Mouse (Mus musculus): ENCODE measurements around the gene Ftl1. TPM values are rescaled to one million over a fixed set of nuclear protein-coding genes. Genes with fewer than 3 reads are reported as not detected.

Ftl1 gene
- polyA plus RNA-seq, 1 experiment: 2,336 TPM

DNA sequence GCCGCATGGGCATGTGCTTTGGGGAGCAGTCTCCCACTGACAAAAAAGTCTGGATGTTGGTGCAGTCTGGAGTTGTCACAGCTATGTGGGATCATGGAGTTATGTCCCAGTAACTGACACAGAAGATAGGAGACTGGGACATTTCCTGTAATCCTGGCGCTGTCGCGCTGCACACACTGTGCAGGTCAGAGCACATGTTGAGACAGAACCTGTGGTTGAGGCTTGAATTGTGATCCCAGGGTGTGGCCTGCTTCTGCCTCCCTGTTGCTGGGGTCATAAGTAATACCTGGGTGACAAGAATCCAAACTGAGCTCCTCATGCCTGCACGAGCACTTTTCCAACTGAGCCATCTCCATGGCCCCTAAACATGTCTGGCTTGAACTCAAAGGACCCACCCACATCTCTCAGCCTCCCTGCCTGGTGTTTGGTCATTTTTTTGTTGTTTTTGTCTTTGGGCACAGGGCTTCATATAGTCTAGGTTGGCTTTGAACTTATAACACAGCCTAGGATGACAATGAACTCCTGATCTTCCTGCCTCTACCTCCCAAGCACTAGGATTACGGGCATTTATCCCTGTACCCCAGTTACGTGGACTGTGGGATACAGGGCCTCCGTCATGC lies 32.7 kb upstream of the Ftl1 start:
- no peak overlapping the region for H3K4me3 ChIP-seq (ENCODE audit: low read depth, low read length)
- TF ChIP-seq POLR2A (IDR thresholded peaks at IDR 0.05; ENCODE audit: low read depth, low read length) (no peak), CTCF (IDR thresholded peaks at IDR 0.05; ENCODE audit: extremely low read depth, insufficient read length, insufficient replicate concordance, low read depth, low read length) (no peak)
- peaks cover 8% of the 10 kb centered on the region for H3K4me1 ChIP-seq (ENCODE audit: control insufficient read depth, insufficient read depth, insufficient read length, low read length)
- H3K36me3 ChIP-seq (ENCODE audit: control insufficient read depth, insufficient read depth, low read length): peaks cover 44% of the 10 kb centered on the region
- no peak overlapping the region for H3K27ac ChIP-seq (ENCODE audit: insufficient read depth, low read depth, low read length)
- no peaks in the 10 kb centered on the region for H3K27me3 ChIP-seq (ENCODE audit: control insufficient read depth, insufficient read depth, low read length)
- 94% methylated on average over 8 of the region's 8 CpGs for WGBS

GRCm38 (mm10) chr7:45491264-45491663 lies 31.6 kb upstream of the Ftl1 start:
- Histone ChIP-seq H3K4me3 (ENCODE audit: low read depth, low read length) (no peak overlapping the region), H3K36me3 (ENCODE audit: control insufficient read depth, insufficient read depth, low read length) (peaks cover 33% of the 10 kb centered on the region), H3K27me3 (ENCODE audit: control insufficient read depth, insufficient read depth, low read length) (no peaks in the 10 kb centered on the region), H3K27ac (ENCODE audit: insufficient read depth, low read depth, low read length) (0 out of 2 replicates have a peak overlapping the region, but pooled peaks have one; percentile 5), H3K4me1 (ENCODE audit: control insufficient read depth, insufficient read depth, insufficient read length, low read length) (peaks cover 8% of the 10 kb centered on the region)
- TF ChIP-seq POLR2A (IDR thresholded peaks at IDR 0.05; ENCODE audit: low read depth, low read length): no peak
- WGBS: 3% methylated on average over 3 of the region's 3 CpGs

GRCm38 (mm10) chr7:45490822-45491221 lies 31.1 kb upstream of the Ftl1 start:
- no peaks in the 10 kb centered on the region for H3K27me3 ChIP-seq (ENCODE audit: control insufficient read depth, insufficient read depth, low read length)
- H3K36me3 ChIP-seq (ENCODE audit: control insufficient read depth, insufficient read depth, low read length): peaks cover 29% of the 10 kb centered on the region
- H3K4me1 ChIP-seq (ENCODE audit: control insufficient read depth, insufficient read depth, insufficient read length, low read length): peaks cover 8% of the 10 kb centered on the region
- no peak overlapping the region for H3K4me3 ChIP-seq (ENCODE audit: low read depth, low read length)
- 57% methylated on average over 9 of the region's 9 CpGs for WGBS
- 0 out of 2 replicates have a peak overlapping the region, but pooled peaks have one; percentile 5 for H3K27ac ChIP-seq (ENCODE audit: insufficient read depth, low read depth, low read length)
- TF ChIP-seq POLR2A (IDR thresholded peaks at IDR 0.05; ENCODE audit: low read depth, low read length): no peak
- no peak for TF ChIP-seq CTCF (IDR thresholded peaks at IDR 0.05; ENCODE audit: extremely low read depth, insufficient read length, insufficient replicate concordance, low read depth, low read length)

DNA sequence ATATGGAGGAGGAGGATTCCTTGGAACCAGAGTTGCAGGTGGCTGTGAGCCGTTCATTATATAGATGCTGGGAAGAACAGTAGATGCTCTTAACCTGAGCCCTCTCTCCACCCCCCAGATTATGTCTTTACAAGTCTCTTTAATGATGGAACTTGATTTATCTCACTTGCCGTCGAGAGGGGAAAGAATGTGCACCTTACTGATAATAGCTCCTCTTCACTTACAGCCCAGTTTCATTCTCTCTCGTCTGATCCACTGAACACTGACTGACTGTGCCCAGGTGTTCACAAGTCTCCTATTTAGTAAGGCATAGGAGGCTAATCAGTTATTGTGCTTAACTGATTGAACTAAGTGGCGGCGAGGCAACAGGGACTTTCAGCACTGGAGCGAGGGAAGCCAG lies 29.9 kb upstream of the Ftl1 start:
- H3K4me1 ChIP-seq (ENCODE audit: control insufficient read depth, insufficient read depth, insufficient read length, low read length): peaks cover 8% of the 10 kb centered on the region
- H3K4me3 ChIP-seq (ENCODE audit: low read depth, low read length): no peak overlapping the region
- H3K36me3 ChIP-seq (ENCODE audit: control insufficient read depth, insufficient read depth, low read length): peaks cover 17% of the 10 kb centered on the region
- TF ChIP-seq POLR2A (IDR thresholded peaks at IDR 0.05; ENCODE audit: low read depth, low read length): no peak
- WGBS: 82% methylated on average over 7 of the region's 7 CpGs
- H3K27ac ChIP-seq (ENCODE audit: insufficient read depth, low read depth, low read length): no peak overlapping the region
- no peaks in the 10 kb centered on the region for H3K27me3 ChIP-seq (ENCODE audit: control insufficient read depth, insufficient read depth, low read length)

- TF ChIP-seq POLR2A (IDR thresholded peaks at IDR 0.05; ENCODE audit: low read depth, low read length) (no peak; the same call in 1 of the 2 replicates), CTCF (IDR thresholded peaks at IDR 0.05; ENCODE audit: extremely low read depth, insufficient read length, insufficient replicate concordance, low read depth, low read length) (no peak)
- Histone ChIP-seq H3K27me3 (ENCODE audit: control insufficient read depth, insufficient read depth, low read length) (no peaks in the 10 kb centered on the region), H3K4me1 (ENCODE audit: control insufficient read depth, insufficient read depth, insufficient read length, low read length) (peaks cover 8% of the 10 kb centered on the region), H3K27ac (ENCODE audit: insufficient read depth, low read depth, low read length) (peak within 1 kb of the TSS; percentile 43; the same call in 1 of the 2 replicates), H3K36me3 (ENCODE audit: control insufficient read depth, insufficient read depth, low read length) (peaks cover 7% of the 10 kb centered on the region), H3K4me3 (ENCODE audit: low read depth, low read length) (peak within 1 kb of the TSS; percentile 80)
- WGBS: 14% methylated on average over 38 of the region's 38 CpGs
Measured at GRCm38 (mm10) chr7:45488293-45489204, 28.9 kb upstream of the Ftl1 start, which contains the start of gene Dhdh. Gene Dhdh, minus strand, starts transcription at chr7:45488805.

GRCm38 (mm10) chr7:45487861-45488292 lies 28.2 kb upstream of the Ftl1 start:
- Histone ChIP-seq H3K27ac (ENCODE audit: insufficient read depth, low read depth, low read length) (no peak overlapping the region), H3K27me3 (ENCODE audit: control insufficient read depth, insufficient read depth, low read length) (no peaks in the 10 kb centered on the region), H3K36me3 (ENCODE audit: control insufficient read depth, insufficient read depth, low read length) (peaks cover 1% of the 10 kb centered on the region; the same call in 1 of the 2 replicates), H3K4me3 (ENCODE audit: low read depth, low read length) (no peak overlapping the region), H3K4me1 (ENCODE audit: control insufficient read depth, insufficient read depth, insufficient read length, low read length) (peaks cover 8% of the 10 kb centered on the region)
- TF ChIP-seq POLR2A (IDR thresholded peaks at IDR 0.05; ENCODE audit: low read depth, low read length) (no peak), CTCF (IDR thresholded peaks at IDR 0.05; ENCODE audit: extremely low read depth, insufficient read length, insufficient replicate concordance, low read depth, low read length) (no peak)
- 75% methylated on average over 11 of the region's 11 CpGs for WGBS

DNA sequence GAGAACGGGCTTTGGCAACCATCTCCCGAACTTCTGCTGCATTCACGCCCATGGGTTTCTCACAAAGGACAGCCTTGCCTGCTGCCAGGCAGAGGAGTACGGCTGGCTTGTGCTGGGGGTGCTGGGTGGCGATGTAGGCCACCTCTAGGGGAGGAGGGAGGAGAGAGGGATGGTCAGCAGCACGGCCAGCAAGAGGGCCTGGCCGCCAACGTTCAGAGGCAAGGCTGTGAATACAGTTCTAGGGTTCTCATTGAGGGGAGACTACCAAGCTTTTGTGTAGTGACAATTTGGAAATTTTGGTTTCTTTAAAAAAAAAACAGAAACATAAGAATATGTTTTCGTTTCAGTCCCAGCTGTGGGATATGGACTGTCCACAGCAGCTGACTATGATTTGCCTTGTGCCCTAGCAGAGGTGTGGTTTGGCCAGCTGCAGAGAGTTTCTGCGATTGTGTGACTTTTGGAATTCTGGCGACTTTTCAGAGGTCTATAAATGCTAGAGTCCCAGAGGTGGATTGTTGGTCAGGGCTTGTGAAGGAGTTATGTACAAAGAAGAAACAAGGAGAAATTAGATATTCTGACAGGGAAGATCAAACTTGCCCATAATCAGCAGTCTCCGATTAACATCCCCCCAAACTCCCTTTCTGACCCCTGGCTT lies 27.2 kb upstream of the Ftl1 start, which contains the start of gene Gm45808:
Gene Gm45808 (minus strand): TSS at position 51 of the 655 bp plus-strand sequence.
- Histone ChIP-seq H3K27ac (ENCODE audit: insufficient read depth, low read depth, low read length) (no peak within 1 kb of the TSS), H3K4me1 (ENCODE audit: control insufficient read depth, insufficient read depth, insufficient read length, low read length) (peaks cover 8% of the 10 kb centered on the region), H3K27me3 (ENCODE audit: control insufficient read depth, insufficient read depth, low read length) (no peaks in the 10 kb centered on the region), H3K4me3 (ENCODE audit: low read depth, low read length) (no peak within 1 kb of the TSS), H3K36me3 (ENCODE audit: control insufficient read depth, insufficient read depth, low read length) (no peaks in the 10 kb centered on the region)
- TF ChIP-seq POLR2A (IDR thresholded peaks at IDR 0.05; ENCODE audit: low read depth, low read length) (no peak), CTCF (IDR thresholded peaks at IDR 0.05; ENCODE audit: extremely low read depth, insufficient read length, insufficient replicate concordance, low read depth, low read length) (no peak)
- 75% methylated on average over 12 of the region's 12 CpGs for WGBS

Measured in small intestine, adult 2 months (tissue).